Mouse (Mus musculus): ENCODE data around the gene Mms19. TPM values are rescaled to one million over a fixed set of nuclear protein-coding genes. Genes with fewer than 3 reads are reported as not detected.

The Mms19 gene
- total and polyA plus RNA-seq, 2 experiments from 2014 or later = 26.1 to 45.7 TPM

GRCm38 (mm10) chr19:41896319-41896711 is 84.6 kb downstream of the Mms19 start:
- 16% methylated on average over 18 of the region's 18 CpGs for WGBS
- TF ChIP-seq CTCF (IDR thresholded peaks at IDR 0.05) = no peak
- H3K36me3 ChIP-seq (ENCODE audit: insufficient read depth, low read length) = 0 out of 2 replicates have a peak, but pooled peaks cover 6% of the 10 kb centered on the region
- H3K4me3 ChIP-seq (ENCODE audit: low read depth, low read length) = peak overlapping the region; percentile 69
- H3K4me2 ChIP-seq (ENCODE audit: low read depth, low read length, poor library complexity, severe bottlenecking) = peak overlapping the region; percentile 71
- peaks cover 6% of the 10 kb centered on the region; the same call in 1 of the 2 replicates for H3K4me1 ChIP-seq (ENCODE audit: insufficient read depth, low read length)
- DNase-seq (ENCODE audit: low spot score) (no peak), ATAC-seq (ENCODE audit: low FRiP score) (no peak; the same call in 1 of the 2 replicates)
- H3K9ac ChIP-seq (replicated peaks; ENCODE audit: low read length, poor library complexity, severe bottlenecking) = peak overlapping the region; percentile 46; the same call in 1 of the 2 replicates
- no peaks in the 10 kb centered on the region for H3K27me3 ChIP-seq (ENCODE audit: insufficient read depth, low read length)
- H3K9me3 ChIP-seq (ENCODE audit: low read length) = no peaks in the 10 kb centered on the region
- H3K27ac ChIP-seq (ENCODE audit: low read depth, low read length) = no peak overlapping the region

DNA sequence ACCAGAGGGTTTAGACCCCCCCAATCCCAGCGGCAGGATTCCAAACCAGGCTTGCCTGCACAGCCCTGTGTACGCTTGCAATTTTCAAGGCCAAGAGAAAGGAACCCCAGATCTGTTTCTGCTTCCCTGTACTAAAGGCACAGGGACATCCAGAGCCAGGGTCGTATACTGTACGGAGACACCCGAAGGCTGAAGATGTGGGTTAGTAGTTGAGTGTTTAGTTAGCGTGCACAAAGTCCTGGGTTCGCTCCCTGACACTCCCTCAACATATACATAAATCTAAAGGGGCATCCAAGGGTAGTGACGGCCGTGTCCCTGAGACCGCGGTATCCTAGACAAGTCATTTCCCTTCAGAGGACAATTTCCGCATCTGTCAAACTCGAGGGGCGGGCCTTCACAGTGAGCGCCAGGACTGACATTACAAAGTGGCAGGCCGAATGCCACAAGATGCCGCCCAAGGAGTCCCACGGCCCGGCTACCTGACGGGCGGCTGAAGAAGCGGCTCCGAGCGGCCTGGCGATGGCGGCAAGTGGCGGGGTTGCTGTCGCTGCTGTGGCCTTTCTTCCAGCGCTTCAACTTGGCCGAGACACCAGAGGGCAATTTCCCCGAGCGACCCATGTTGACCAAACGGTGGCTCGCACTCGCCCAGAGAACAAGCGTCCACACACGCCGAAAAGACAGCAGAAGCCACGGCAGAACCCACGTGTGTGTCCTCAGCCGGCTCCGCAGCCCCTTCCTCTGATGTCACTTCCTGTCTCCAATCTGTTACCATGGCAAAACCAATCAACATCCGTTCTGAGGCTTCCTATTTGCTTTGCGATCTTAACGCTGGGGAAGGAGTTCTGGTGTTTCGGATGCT is 85.3 kb downstream of the Mms19 start, which contains the start of gene Rrp12:
Rrp12 (minus strand) TSS at position 714 of the 859 bp plus-strand sequence.
- Histone ChIP-seq H3K4me3 (ENCODE audit: low read depth, low read length) (peak within 1 kb of the TSS; percentile 69), H3K27me3 (ENCODE audit: insufficient read depth, low read length) (no peaks in the 10 kb centered on the region), H3K9ac (replicated peaks; ENCODE audit: low read length, poor library complexity, severe bottlenecking) (peak within 1 kb of the TSS; percentile 55), H3K4me1 (ENCODE audit: insufficient read depth, low read length) (peaks cover 6% of the 10 kb centered on the region; the same call in 1 of the 2 replicates), H3K4me2 (ENCODE audit: low read depth, low read length, poor library complexity, severe bottlenecking) (peak within 1 kb of the TSS; percentile 71), H3K9me3 (ENCODE audit: low read length) (no peaks in the 10 kb centered on the region), H3K27ac (ENCODE audit: low read depth, low read length) (0 out of 2 replicates have a peak within 1 kb of the TSS, but pooled peaks have one; percentile 28), H3K36me3 (ENCODE audit: insufficient read depth, low read length) (peaks cover 10% of the 10 kb centered on the region; the same call in 1 of the 2 replicates)
- peak; percentile 95 for ATAC-seq (ENCODE audit: low FRiP score)
- WGBS = 2% methylated on average over 46 of the region's 46 CpGs
- peak; percentile 96 for DNase-seq (ENCODE audit: low spot score)
- TF ChIP-seq CTCF (IDR thresholded peaks at IDR 0.05) = no peak

DNA sequence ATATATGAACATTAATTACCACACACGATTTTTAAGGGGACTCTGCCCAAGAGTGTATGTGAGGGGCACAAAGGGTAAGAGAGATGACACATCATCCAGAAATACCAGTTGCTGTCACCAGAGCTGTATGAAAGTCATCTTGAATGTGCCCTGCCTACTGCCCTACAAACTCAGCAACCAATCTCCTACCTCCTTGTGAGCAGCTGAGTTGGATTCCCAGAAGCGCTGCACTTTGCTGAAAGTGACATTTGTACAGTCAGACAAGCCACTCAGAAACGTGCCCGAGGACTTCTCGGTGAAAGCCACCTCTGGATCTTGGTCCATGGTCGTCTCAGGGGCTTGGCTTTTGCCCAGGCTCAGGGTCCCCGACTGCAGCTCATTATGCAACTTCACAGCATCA is 86.0 kb downstream of the Mms19 start:
- H3K4me3 ChIP-seq (ENCODE audit: low read depth, low read length) = peak overlapping the region; percentile 69
- H3K27me3 ChIP-seq (ENCODE audit: insufficient read depth, low read length) = no peaks in the 10 kb centered on the region
- H3K9me3 ChIP-seq (ENCODE audit: low read length) = no peaks in the 10 kb centered on the region
- 55% methylated on average over 7 of the region's 7 CpGs for WGBS
- peak overlapping the region; percentile 55; the same call in 1 of the 2 replicates for H3K9ac ChIP-seq (replicated peaks; ENCODE audit: low read length, poor library complexity, severe bottlenecking)
- DNase-seq (ENCODE audit: low spot score) (no peak), ATAC-seq (ENCODE audit: low FRiP score) (no peak)
- peaks cover 15% of the 10 kb centered on the region for H3K36me3 ChIP-seq (ENCODE audit: insufficient read depth, low read length)
- no peak overlapping the region for H3K27ac ChIP-seq (ENCODE audit: low read depth, low read length)
- H3K4me2 ChIP-seq (ENCODE audit: low read depth, low read length, poor library complexity, severe bottlenecking) = peak overlapping the region; percentile 71
- no peak for TF ChIP-seq CTCF (IDR thresholded peaks at IDR 0.05)
- H3K4me1 ChIP-seq (ENCODE audit: insufficient read depth, low read length) = peaks cover 6% of the 10 kb centered on the region; the same call in 1 of the 2 replicates

Other genes with a start within 250 kb of the Mms19 start
- gene Slit1, start 237.5 kb downstream of the Mms19 start, total RNA-seq (2014; rRNA removed) = 72.3 and 74.2 TPM in 2 replicates
- gene Slit1, start 237.5 kb downstream of the Mms19 start, polyA plus RNA-seq (2015; fragmentation: Nextera tagmentation; extraction: Ambion mirVana) = 15.4 and 17.0 TPM in 2 replicates
- 4.5 and 5.7 TPM in 2 replicates for gene Arhgap19, start 179.1 kb downstream of the Mms19 start, total RNA-seq (2014; rRNA removed)
- gene Arhgap19, start 179.1 kb downstream of the Mms19 start, polyA plus RNA-seq (2015; fragmentation: Nextera tagmentation; extraction: Ambion mirVana) = 2.5 and 2.9 TPM in 2 replicates
- 33.0 and 35.4 TPM in 2 replicates for gene Frat1, start 151.2 kb downstream of the Mms19 start, total RNA-seq (2014; rRNA removed)
- gene Frat1, start 151.2 kb downstream of the Mms19 start, polyA plus RNA-seq (2015; fragmentation: Nextera tagmentation; extraction: Ambion mirVana) = 34.2 and 34.3 TPM in 2 replicates
- 6.9 and 10.4 TPM in 2 replicates for gene Frat2, start 133.0 kb downstream of the Mms19 start, total RNA-seq (2014; rRNA removed)
- gene Frat2, start 133.0 kb downstream of the Mms19 start, polyA plus RNA-seq (2015; fragmentation: Nextera tagmentation; extraction: Ambion mirVana) = 6.7 and 8.0 TPM in 2 replicates
- gene Rrp12, start 85.0 kb downstream of the Mms19 start, total RNA-seq (2014; rRNA removed) = 20.6 and 21.2 TPM in 2 replicates
- 13.9 and 14.1 TPM in 2 replicates for gene Rrp12, start 85.0 kb downstream of the Mms19 start, polyA plus RNA-seq (2015; fragmentation: Nextera tagmentation; extraction: Ambion mirVana)
- gene Pgam1, start 69.2 kb downstream of the Mms19 start, total RNA-seq (2014; rRNA removed) = 473 and 479 TPM in 2 replicates
- 536 and 596 TPM in 2 replicates for gene Pgam1, start 69.2 kb downstream of the Mms19 start, polyA plus RNA-seq (2015; fragmentation: Nextera tagmentation; extraction: Ambion mirVana)
- 18.0 and 28.8 TPM in 2 replicates for gene Exosc1, start 47.7 kb downstream of the Mms19 start, total RNA-seq (2014; rRNA removed)
- gene Exosc1, start 47.7 kb downstream of the Mms19 start, polyA plus RNA-seq (2015; fragmentation: Nextera tagmentation; extraction: Ambion mirVana) = 61.2 and 62.3 TPM in 2 replicates
- gene Zdhhc16, start 47.7 kb downstream of the Mms19 start, total RNA-seq (2014; rRNA removed) = 49.2 and 61.9 TPM in 2 replicates
- 86.7 and 91.0 TPM in 2 replicates for gene Zdhhc16, start 47.7 kb downstream of the Mms19 start, polyA plus RNA-seq (2015; fragmentation: Nextera tagmentation; extraction: Ambion mirVana)
- gene Ubtd1, start 606 bp upstream of the Mms19 start, total RNA-seq (2014; rRNA removed) = 17.5 and 22.1 TPM in 2 replicates
- gene Ubtd1, start 606 bp upstream of the Mms19 start, polyA plus RNA-seq (2015; fragmentation: Nextera tagmentation; extraction: Ambion mirVana) = 12.2 and 12.8 TPM in 2 replicates
- gene Ankrd2, start 54.8 kb upstream of the Mms19 start, total RNA-seq (2014; rRNA removed) = 0.71 and 1.7 TPM in 2 replicates
- gene Ankrd2, start 54.8 kb upstream of the Mms19 start, polyA plus RNA-seq (2015; fragmentation: Nextera tagmentation; extraction: Ambion mirVana) = 0.81 and 2.4 TPM in 2 replicates
- 3.1 TPM in 2 replicates for gene Hoga1, start 64.5 kb upstream of the Mms19 start, total RNA-seq (2014; rRNA removed)
- gene Hoga1, start 64.5 kb upstream of the Mms19 start, polyA plus RNA-seq (2015; fragmentation: Nextera tagmentation; extraction: Ambion mirVana) = 3.4 and 4.0 TPM in 2 replicates
- gene 4933411K16Rik, start 71.1 kb upstream of the Mms19 start, total RNA-seq (2014; rRNA removed) = 0.24 TPM in 1 of 2 replicates, not detected in the other
- not detected in 2 replicates for gene 4933411K16Rik, start 71.1 kb upstream of the Mms19 start, polyA plus RNA-seq (2015; fragmentation: Nextera tagmentation; extraction: Ambion mirVana)
- gene Morn4, start 105.2 kb upstream of the Mms19 start, total RNA-seq (2014; rRNA removed) = 47.2 and 47.5 TPM in 2 replicates
- 122 and 123 TPM in 2 replicates for gene Morn4, start 105.2 kb upstream of the Mms19 start, polyA plus RNA-seq (2015; fragmentation: Nextera tagmentation; extraction: Ambion mirVana)
- 19.3 and 21.9 TPM in 2 replicates for gene Pi4k2a, start 109.3 kb upstream of the Mms19 start, total RNA-seq (2014; rRNA removed)
- 30.6 and 33.0 TPM in 2 replicates for gene Pi4k2a, start 109.3 kb upstream of the Mms19 start, polyA plus RNA-seq (2015; fragmentation: Nextera tagmentation; extraction: Ambion mirVana)
- 9.3 and 11.5 TPM in 2 replicates for gene Avpi1, start 147.9 kb upstream of the Mms19 start, total RNA-seq (2014; rRNA removed)
- gene Avpi1, start 147.9 kb upstream of the Mms19 start, polyA plus RNA-seq (2015; fragmentation: Nextera tagmentation; extraction: Ambion mirVana) = 11.9 and 13.7 TPM in 2 replicates
- 14.7 and 15.1 TPM in 2 replicates for gene Marveld1, start 166.2 kb upstream of the Mms19 start, total RNA-seq (2014; rRNA removed)
- gene Marveld1, start 166.2 kb upstream of the Mms19 start, polyA plus RNA-seq (2015; fragmentation: Nextera tagmentation; extraction: Ambion mirVana) = 2.9 and 3.6 TPM in 2 replicates
- gene Zfyve27, start 182.8 kb upstream of the Mms19 start, total RNA-seq (2014; rRNA removed) = 71.8 and 83.9 TPM in 2 replicates
- gene Zfyve27, start 182.8 kb upstream of the Mms19 start, polyA plus RNA-seq (2015; fragmentation: Nextera tagmentation; extraction: Ambion mirVana) = 48.8 and 50.6 TPM in 2 replicates
- gene Sfrp5, start 221.1 kb upstream of the Mms19 start, total RNA-seq (2014; rRNA removed) = 1.6 and 3.8 TPM in 2 replicates
- 2.7 and 2.8 TPM in 2 replicates for gene Sfrp5, start 221.1 kb upstream of the Mms19 start, polyA plus RNA-seq (2015; fragmentation: Nextera tagmentation; extraction: Ambion mirVana)